Mouse (Mus musculus): ENCODE measurements around the gene Txndc16. TPM values are rescaled to one million over a fixed set of nuclear protein-coding genes. Genes with fewer than 3 reads are reported as not detected.

Txndc16 gene
- polyA plus RNA-seq, 1 experiment = 38.1 TPM

DNA sequence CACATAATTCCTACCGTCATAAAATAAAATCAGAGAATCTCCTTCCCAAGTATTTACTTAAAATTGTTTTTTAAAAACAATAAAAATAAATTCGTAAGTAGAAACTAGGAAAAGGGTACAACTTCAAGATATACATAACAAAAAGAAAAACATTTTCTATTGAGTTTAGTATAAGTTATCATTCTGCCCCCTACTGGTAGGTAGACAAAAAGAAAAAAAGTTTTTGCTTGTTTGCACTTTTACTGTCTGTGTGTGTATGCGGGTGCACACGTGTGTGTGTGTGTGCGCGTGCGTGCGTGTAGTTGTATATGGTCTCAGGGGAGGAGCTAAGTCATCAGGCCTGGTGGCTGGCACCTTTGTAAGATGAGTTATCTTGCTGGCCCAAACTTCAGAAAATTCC, 52.8 kb downstream of the Txndc16 start:
- no peak overlapping the region for H3K4me3 ChIP-seq (ENCODE audit: insufficient read depth, low read length)
- no peak overlapping the region for H3K27ac ChIP-seq (ENCODE audit: insufficient read depth, low read depth, low read length)
- peak; percentile 44; the same call in 1 of the 2 replicates for TF ChIP-seq CTCF (IDR thresholded peaks at IDR 0.05; ENCODE audit: low read depth, low read length)
- no peak for TF ChIP-seq POLR2A (IDR thresholded peaks at IDR 0.05; ENCODE audit: borderline replicate concordance, low read depth, low read length)
- H3K4me1 ChIP-seq (ENCODE audit: control insufficient read depth, insufficient read depth, low read length) = no peaks in the 10 kb centered on the region

DNA sequence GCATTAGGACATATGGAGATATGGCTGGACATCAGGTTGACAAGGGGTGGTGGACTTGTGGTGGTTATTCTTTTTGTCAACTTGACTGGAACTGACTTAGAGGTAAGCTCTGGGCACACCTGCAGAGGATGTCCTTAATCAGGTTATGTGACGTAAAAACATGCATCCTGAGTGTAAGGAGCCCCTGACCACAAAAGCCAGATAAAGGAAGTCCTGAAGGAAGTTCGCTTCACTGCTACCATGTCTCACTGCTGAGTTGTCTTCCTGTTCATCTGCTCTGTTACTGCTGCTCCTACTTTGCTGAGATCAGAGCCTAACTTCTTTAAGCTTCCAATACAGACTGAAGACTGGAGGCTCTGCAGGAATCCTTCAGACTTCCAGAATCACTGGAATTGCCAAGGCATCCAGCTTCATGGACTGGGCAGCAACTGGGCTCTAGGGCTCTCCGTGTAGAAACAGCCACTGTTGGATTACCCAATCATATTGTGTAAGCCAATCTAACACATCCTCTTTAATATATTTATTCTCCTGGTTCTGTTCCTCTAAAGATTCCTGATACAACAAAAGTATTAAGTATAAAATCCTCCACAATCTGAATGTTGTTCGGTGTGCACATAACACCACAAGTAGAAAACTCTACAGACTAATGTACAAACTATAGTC, 64.5 kb downstream of the Txndc16 start:
- Histone ChIP-seq H3K4me3 (ENCODE audit: insufficient read depth, low read length) (no peak overlapping the region), H3K27ac (ENCODE audit: insufficient read depth, low read depth, low read length) (peak overlapping the region; percentile 77), H3K4me1 (ENCODE audit: control insufficient read depth, insufficient read depth, low read length) (peaks cover 23% of the 10 kb centered on the region)
- TF ChIP-seq CTCF (IDR thresholded peaks at IDR 0.05; ENCODE audit: low read depth, low read length) (no peak), POLR2A (IDR thresholded peaks at IDR 0.05; ENCODE audit: borderline replicate concordance, low read depth, low read length) (no peak)

DNA sequence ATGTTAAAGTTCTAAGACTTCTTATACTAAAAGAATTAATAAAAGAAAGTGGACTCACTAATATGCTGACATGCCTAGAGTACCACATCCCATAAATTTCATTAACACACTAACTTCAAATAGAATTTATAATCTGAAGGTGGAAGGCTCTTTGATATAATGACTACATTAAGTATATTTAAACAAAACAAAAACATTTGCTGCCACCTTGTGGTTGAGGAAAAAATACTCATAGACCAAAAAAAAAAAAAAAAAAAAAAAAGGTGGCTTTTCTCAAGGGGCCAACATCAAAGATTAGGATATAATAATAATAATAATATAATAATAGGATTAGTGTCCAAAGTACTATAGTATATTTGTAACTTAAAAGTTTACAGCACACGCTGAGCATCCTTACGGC, 66.9 kb downstream of the Txndc16 start:
- Histone ChIP-seq H3K4me1 (ENCODE audit: control insufficient read depth, insufficient read depth, low read length) (peaks cover 23% of the 10 kb centered on the region), H3K4me3 (ENCODE audit: insufficient read depth, low read length) (no peak overlapping the region), H3K27ac (ENCODE audit: insufficient read depth, low read depth, low read length) (no peak overlapping the region)
- TF ChIP-seq POLR2A (IDR thresholded peaks at IDR 0.05; ENCODE audit: borderline replicate concordance, low read depth, low read length) (no peak), CTCF (IDR thresholded peaks at IDR 0.05; ENCODE audit: low read depth, low read length) (no peak)

DNA sequence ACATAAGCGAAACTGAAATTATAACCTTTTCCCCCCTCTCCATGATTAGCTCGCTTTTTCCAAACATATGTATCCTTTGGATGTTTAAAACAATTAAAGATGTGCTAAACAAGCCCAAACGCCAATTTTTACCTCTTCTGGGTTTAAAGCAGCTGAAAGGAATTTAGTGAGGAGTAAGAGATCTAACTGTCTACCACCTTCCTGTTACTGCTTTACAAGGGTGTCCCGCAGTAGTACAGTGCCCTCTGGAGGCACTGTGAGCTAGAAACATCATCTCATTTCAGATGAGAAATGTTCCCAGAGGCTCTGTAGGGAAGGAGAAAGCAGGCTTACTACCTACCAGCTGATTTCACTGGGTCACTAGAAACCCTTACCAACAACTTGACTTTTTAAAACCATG, 77.6 kb downstream of the Txndc16 start:
- Histone ChIP-seq H3K4me3 (ENCODE audit: insufficient read depth, low read length) (no peak overlapping the region), H3K27ac (ENCODE audit: insufficient read depth, low read depth, low read length) (no peak overlapping the region), H3K4me1 (ENCODE audit: control insufficient read depth, insufficient read depth, low read length) (peaks cover 6% of the 10 kb centered on the region; the same call in 1 of the 2 replicates)
- TF ChIP-seq POLR2A (IDR thresholded peaks at IDR 0.05; ENCODE audit: borderline replicate concordance, low read depth, low read length) (no peak), CTCF (IDR thresholded peaks at IDR 0.05; ENCODE audit: low read depth, low read length) (no peak)

DNA sequence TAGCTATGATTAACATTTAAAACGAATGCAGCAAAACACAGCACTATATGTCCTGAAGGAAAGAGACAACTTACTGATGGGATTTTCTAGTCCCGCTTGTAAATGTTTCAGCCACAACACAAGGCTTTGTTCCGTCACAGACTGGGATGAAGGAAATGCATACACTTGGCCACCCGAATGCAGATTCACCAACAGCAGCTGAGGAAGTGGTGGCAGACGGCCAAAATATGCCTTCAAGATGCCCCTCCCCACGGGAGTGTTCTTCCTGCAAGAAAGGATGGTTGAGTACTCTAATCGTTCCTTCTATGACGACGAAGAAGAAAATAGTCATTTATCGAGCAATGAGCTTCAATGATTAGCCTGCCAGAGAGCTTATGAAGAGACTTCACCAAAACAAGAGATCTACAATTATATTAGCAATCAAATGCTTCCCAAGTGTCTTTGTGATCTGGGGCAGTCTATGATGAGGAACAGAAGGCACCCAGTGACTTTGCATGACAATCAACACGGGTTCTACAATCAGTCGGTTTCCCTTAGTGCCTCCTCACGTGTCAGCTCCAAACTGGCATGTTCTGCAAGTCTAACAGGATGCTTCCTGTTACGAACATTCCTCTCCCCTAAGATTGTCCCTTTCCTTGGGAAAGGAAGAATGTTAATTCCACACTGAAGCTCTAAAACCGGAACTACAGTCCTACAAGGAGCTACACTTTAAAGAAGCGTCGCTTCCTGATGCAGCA, 79.6 kb downstream of the Txndc16 start:
- TF ChIP-seq CTCF (IDR thresholded peaks at IDR 0.05; ENCODE audit: low read depth, low read length) (no peak), POLR2A (IDR thresholded peaks at IDR 0.05; ENCODE audit: borderline replicate concordance, low read depth, low read length) (no peak)
- no peak overlapping the region for H3K4me3 ChIP-seq (ENCODE audit: insufficient read depth, low read length)
- H3K4me1 ChIP-seq (ENCODE audit: control insufficient read depth, insufficient read depth, low read length) = peaks cover 6% of the 10 kb centered on the region; the same call in 1 of the 2 replicates
- H3K27ac ChIP-seq (ENCODE audit: insufficient read depth, low read depth, low read length) = no peak overlapping the region

DNA sequence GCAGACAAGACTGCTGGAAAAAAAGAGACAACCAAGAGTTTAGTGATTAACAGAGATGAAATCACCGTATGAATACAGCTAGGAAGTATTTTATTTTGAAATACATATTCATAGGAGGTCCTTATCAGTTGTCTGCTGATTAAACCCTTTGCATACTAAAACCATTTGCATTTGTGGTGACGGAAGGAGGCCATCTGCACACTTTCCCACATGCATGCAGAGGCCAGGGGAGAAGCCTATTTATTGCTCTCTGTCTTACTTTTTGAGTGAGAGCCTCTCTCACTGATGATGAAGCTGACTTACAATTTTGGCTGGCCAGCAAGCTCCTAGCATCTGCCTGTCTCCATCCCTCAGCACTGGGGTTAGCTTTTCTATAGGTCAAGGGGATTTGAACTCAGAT, 84.2 kb downstream of the Txndc16 start:
- Histone ChIP-seq H3K27ac (ENCODE audit: insufficient read depth, low read depth, low read length) (no peak overlapping the region), H3K4me1 (ENCODE audit: control insufficient read depth, insufficient read depth, low read length) (peaks cover 6% of the 10 kb centered on the region; the same call in 1 of the 2 replicates)
- TF ChIP-seq POLR2A (IDR thresholded peaks at IDR 0.05; ENCODE audit: borderline replicate concordance, low read depth, low read length) (no peak), CTCF (IDR thresholded peaks at IDR 0.05; ENCODE audit: low read depth, low read length) (no peak)

DNA sequence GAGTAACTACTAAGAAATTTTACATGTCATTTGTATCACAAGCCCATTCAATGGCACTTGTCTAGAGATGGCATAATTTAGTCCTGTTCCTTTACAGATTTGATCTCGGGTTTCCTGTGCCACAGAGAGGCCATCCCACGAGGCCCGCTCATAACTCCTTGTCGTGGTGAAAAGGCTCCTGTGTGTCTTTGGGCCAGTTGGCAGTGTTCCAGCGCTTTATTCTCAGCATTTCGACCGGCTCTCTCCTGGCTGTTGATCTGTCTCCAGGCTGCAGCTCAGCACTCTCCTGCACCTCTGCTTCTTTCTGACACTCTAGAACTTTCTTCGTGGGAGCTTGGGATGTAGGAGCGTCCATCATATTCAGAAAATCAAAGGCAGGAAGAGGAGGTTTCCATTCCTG, 84.6 kb downstream of the Txndc16 start:
- TF ChIP-seq CTCF (IDR thresholded peaks at IDR 0.05; ENCODE audit: low read depth, low read length) (no peak), POLR2A (IDR thresholded peaks at IDR 0.05; ENCODE audit: borderline replicate concordance, low read depth, low read length) (no peak)
- peaks cover 6% of the 10 kb centered on the region; the same call in 1 of the 2 replicates for H3K4me1 ChIP-seq (ENCODE audit: control insufficient read depth, insufficient read depth, low read length)
- H3K4me3 ChIP-seq (ENCODE audit: insufficient read depth, low read length) = no peak overlapping the region
- H3K27ac ChIP-seq (ENCODE audit: insufficient read depth, low read depth, low read length) = no peak overlapping the region

More for the DNA sequence above, 84.2 kb downstream of the Txndc16 start:
- H3K4me3 ChIP-seq (ENCODE audit: insufficient read depth, low read length) = no peak overlapping the region

DNA sequence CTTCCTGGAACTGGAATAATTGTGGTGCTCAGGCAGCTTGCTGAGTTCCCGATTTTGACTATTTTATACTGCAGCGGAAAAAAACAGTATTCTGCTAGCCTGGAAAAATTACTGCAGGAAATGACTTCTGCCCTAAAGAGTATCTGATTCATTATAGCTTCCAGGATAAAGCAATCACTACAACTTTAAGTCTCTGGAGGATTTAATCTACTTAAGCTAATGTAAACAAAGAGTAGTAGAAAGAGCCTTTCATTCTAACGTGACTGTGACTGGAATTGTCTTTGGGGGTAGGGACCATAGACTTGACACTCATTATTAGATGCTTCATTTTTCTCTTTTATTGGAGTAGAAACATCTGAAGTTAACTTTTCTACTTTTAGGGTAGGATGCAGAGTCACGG, 101.8 kb downstream of the Txndc16 start:
- no peak overlapping the region for H3K4me3 ChIP-seq (ENCODE audit: insufficient read depth, low read length)
- H3K4me1 ChIP-seq (ENCODE audit: control insufficient read depth, insufficient read depth, low read length) = no peaks in the 10 kb centered on the region
- TF ChIP-seq CTCF (IDR thresholded peaks at IDR 0.05; ENCODE audit: low read depth, low read length) (no peak), POLR2A (IDR thresholded peaks at IDR 0.05; ENCODE audit: borderline replicate concordance, low read depth, low read length) (no peak)
- no peak overlapping the region for H3K27ac ChIP-seq (ENCODE audit: insufficient read depth, low read depth, low read length)

DNA sequence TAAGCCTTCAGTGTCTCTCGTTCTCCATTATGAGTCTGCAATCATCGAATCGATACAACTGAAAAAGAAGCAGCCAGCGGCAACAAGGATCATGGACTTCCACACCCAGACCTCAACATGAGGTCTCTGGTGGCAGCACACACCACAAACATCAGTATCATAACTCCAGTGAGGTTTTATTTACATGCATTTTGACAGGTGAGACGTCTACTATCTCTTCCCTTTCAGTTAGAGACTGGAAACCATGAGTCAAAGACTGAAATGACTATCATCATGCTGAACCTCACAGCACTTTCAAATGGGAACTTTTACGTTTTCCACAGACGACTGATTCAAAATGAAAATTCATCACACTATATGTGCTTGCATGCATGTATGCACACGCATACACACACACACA, 117.9 kb downstream of the Txndc16 start:
- Histone ChIP-seq H3K4me1 (ENCODE audit: control insufficient read depth, insufficient read depth, low read length) (no peaks in the 10 kb centered on the region), H3K27ac (ENCODE audit: insufficient read depth, low read depth, low read length) (no peak overlapping the region), H3K4me3 (ENCODE audit: insufficient read depth, low read length) (no peak overlapping the region)
- TF ChIP-seq CTCF (IDR thresholded peaks at IDR 0.05; ENCODE audit: low read depth, low read length) = no peak
- no peak for TF ChIP-seq POLR2A (IDR thresholded peaks at IDR 0.05; ENCODE audit: borderline replicate concordance, low read depth, low read length)

DNA sequence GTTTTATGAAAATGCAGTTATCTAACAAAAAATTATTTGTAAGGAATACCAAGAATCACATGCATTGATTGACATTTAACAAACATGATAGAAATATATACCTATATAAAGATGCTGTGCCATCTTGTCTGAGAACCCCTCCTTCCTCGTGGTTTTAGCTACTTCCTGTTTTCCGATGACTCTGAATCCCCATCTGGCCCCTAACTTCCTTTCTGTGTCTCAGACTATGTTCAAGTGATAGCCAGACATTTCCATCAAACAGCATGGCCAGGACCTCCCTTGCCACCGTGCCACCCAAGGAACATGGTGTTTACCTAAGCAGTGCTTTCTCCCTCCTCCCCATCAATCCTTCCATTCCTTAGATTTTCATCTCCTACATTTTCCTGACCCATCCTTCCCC, 127.8 kb downstream of the Txndc16 start:
- Histone ChIP-seq H3K27ac (ENCODE audit: insufficient read depth, low read depth, low read length) (no peak overlapping the region), H3K4me1 (ENCODE audit: control insufficient read depth, insufficient read depth, low read length) (peaks cover 11% of the 10 kb centered on the region), H3K4me3 (ENCODE audit: insufficient read depth, low read length) (no peak overlapping the region)
- TF ChIP-seq POLR2A (IDR thresholded peaks at IDR 0.05; ENCODE audit: borderline replicate concordance, low read depth, low read length) (no peak), CTCF (IDR thresholded peaks at IDR 0.05; ENCODE audit: low read depth, low read length) (no peak)
